Mouse (Mus musculus) small intestine, adult 10 weeks (tissue): ENCODE data around the gene Vmn2r40. TPM values are rescaled to one million over a fixed set of nuclear protein-coding genes. Genes with fewer than 3 reads are reported as not detected.

ENCODE experiments used
- polyA plus RNA-seq: library from polyadenylated mRNA; stranded (reverse); fragments of 350-450 nt; fragmentation: Illumina TruSeq; extraction: RNeasy Lipid Tissue Mini Kit (QIAGEN cat#74804); gene quantifications from one replicate; pipeline ENCODE4 v1.2.3, GENCODE M21; 2014; ENCODE audit warnings: low replicate concordance

Gene Vmn2r40
- not detected for polyA plus RNA-seq

GRCm38 (mm10) chr7:8931335-8931734 is at the start of gene Vmn2r40:
Vmn2r40 (minus strand) TSS chr7:8931435.

Other genes with a start within 250 kb of the Vmn2r40 start
- gene Vmn2r39, start 99.4 kb upstream of the Vmn2r40 start, polyA plus RNA-seq = not detected
- gene Vmn2r38, start 166.4 kb upstream of the Vmn2r40 start, polyA plus RNA-seq = not detected